ENCODE assay signal across 11 mouse cellular contexts in the genomic region with DNA sequence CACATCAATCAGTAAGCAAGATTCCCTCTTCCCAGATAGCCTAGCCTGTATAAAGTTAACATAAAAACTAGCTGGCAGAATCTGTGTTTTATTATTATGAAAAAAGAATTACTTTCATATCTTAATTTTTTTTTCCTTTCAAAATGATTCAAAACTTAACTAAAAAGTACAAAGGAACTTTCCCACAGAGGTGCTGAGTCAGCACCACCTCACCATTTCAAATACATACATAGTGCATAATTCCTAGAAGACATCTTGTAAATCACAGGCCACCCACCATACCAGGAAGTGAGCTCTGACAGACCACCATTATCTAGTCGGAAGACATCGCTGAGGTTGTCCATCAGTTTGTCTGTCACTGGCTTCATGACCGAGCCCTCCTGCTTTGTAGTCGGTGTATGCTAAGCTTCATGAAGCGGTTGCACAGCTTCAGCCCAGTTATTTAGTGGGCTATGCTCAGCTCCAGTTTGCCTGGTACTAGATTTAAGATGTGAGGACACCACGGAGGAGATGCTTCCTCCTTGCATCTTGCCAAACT.
"Had no signal": no experiment of that assay in that cellular context is flagged by ENCODE, and none has a peak within 500 bp of the region (broad histone marks: within the 10 kb centered on the region; RNA-seq: fewer than 3 reads in every experiment).

No protein-coding gene starts in this region.

- H3K4me3 ChIP-seq: kidney, embryonic 15.5 days; limb, embryonic 12.5 days; midbrain, embryonic 12.5 days; neural tube, embryonic 13.5 days; stomach, embryonic 15.5 days had no signal

- H3K9me3 ChIP-seq: kidney, embryonic 15.5 days; limb, embryonic 12.5 days; midbrain, embryonic 12.5 days; neural tube, embryonic 13.5 days; stomach, embryonic 15.5 days had no signal

- H3K9ac ChIP-seq: kidney, embryonic 15.5 days; limb, embryonic 12.5 days; liver, embryonic 14.5 days; midbrain, embryonic 12.5 days; neural tube, embryonic 13.5 days; stomach, embryonic 15.5 days had no signal

- DNase-seq: kidney, postnatal 14 days; lung, adult 18-20 months; right cerebral cortex, postnatal 14 days; thymus, postnatal 4 days had no signal

- H3K27me3 ChIP-seq: kidney, embryonic 15.5 days; limb, embryonic 12.5 days; midbrain, embryonic 12.5 days; neural tube, embryonic 13.5 days; stomach, embryonic 15.5 days had no signal

- H3K4me2 ChIP-seq: kidney, embryonic 15.5 days; limb, embryonic 12.5 days; midbrain, embryonic 12.5 days; neural tube, embryonic 13.5 days; stomach, embryonic 15.5 days had no signal

- H3K36me3 ChIP-seq: stomach, embryonic 15.5 days had no signal

- H3K27ac ChIP-seq: kidney, embryonic 15.5 days; limb, embryonic 12.5 days; liver, embryonic 14.5 days; midbrain, embryonic 12.5 days; neural tube, embryonic 13.5 days; stomach, embryonic 15.5 days had no signal

- ATAC-seq: midbrain, embryonic 16.5 days had no signal

- H3K4me1 ChIP-seq: kidney, embryonic 15.5 days; limb, embryonic 12.5 days; midbrain, embryonic 12.5 days; neural tube, embryonic 13.5 days; stomach, embryonic 15.5 days had no signal
